Mouse (Mus musculus) liver, postnatal 0 days (tissue): ENCODE measurements at regions not wholly inside any gene's neighbourhood (a gene's known extent, or its start where the extent isn't known, plus 50 kb on each side); places are given as distances from the start of the nearest gene placed in this dataset.

ENCODE experiments used
- ATAC-seq: fragments of 200-750 bp; cut with Nextera tagmentation; 2 replicates; pipeline ENCODE4 v1.8.0; 2017; ENCODE audit warnings: mild to moderate bottlenecking, moderate library complexity
- DNase-seq: peaks from one replicate; pipeline ENCODE4 v3.0.0-alpha.2; 2016
- H3K27ac ChIP-seq: fragments of 300-500 bp; sonication (generic); 2 replicates; pipeline ENCODE4 v1.5.1; 2014; ENCODE audit warnings: antibody characterized with exemption, moderate library complexity, mild to moderate bottlenecking, low read depth
- H3K27me3 ChIP-seq: fragments of 300-500 bp; sonication (generic); 2 replicates; pipeline ENCODE4 v1.6.1; 2014; ENCODE audit warnings: low read length, control low read depth, mixed read lengths; ENCODE audit not compliant: insufficient read depth
- H3K36me3 ChIP-seq: fragments of 300-500 bp; sonication (generic); replicated peaks from 2 replicates; pipeline ENCODE4 v1.6.1; 2014; ENCODE audit warnings: mild to moderate bottlenecking, control low read depth, low read length, moderate library complexity, mixed read lengths; ENCODE audit not compliant: insufficient read depth
- H3K4me1 ChIP-seq: fragments of 300-500 bp; sonication (generic); 2 replicates; pipeline ENCODE4 v1.6.1; 2014; ENCODE audit warnings: antibody characterized with exemption, mild to moderate bottlenecking, control low read depth; ENCODE audit not compliant: insufficient read depth
- H3K4me2 ChIP-seq: fragments of 300-500 bp; sonication (generic); 2 replicates; pipeline ENCODE4 v1.6.1; 2014; ENCODE audit warnings: low read depth, mild to moderate bottlenecking, low read length, moderate library complexity, mixed read lengths
- H3K4me3 ChIP-seq: fragments of 300-500 bp; sonication (generic); 2 replicates; pipeline ENCODE4 v1.5.1; 2014; ENCODE audit warnings: low read depth, low read length
- H3K9ac ChIP-seq: fragments of 300-500 bp; sonication (generic); replicated peaks from 2 replicates; pipeline ENCODE4 v1.6.1; 2014; ENCODE audit warnings: mild to moderate bottlenecking, moderate library complexity
- H3K9me3 ChIP-seq: fragments of 300-500 bp; sonication (generic); 2 replicates; pipeline ENCODE4 v1.6.1; 2016; ENCODE audit warnings: mild to moderate bottlenecking, control low read depth, low read length, mixed read lengths
- CTCF ChIP-seq: sonication (generic); IDR thresholded peaks from 2 replicates; pipeline ENCODE4 v1.5.1; 2016; ENCODE audit warnings: antibody characterized with exemption, low read depth
- EP300 ChIP-seq: IDR thresholded peaks from 2 replicates; pipeline ENCODE4 v1.6.1; 2016; ENCODE audit warnings: antibody characterized with exemption, low read depth, mild to moderate bottlenecking
- WGBS: fragments of 180-500 bp; shearing (Covaris S2); extraction: QIAGEN DNeasy Blood & Tissue Kit; methylation state at CpG from one replicate; pipeline ENCODE4 v1.1.7; 2014; ENCODE audit not compliant: insufficient replicate concordance; 5-methylcytosine and 5-hydroxymethylcytosine counted together

DNA sequence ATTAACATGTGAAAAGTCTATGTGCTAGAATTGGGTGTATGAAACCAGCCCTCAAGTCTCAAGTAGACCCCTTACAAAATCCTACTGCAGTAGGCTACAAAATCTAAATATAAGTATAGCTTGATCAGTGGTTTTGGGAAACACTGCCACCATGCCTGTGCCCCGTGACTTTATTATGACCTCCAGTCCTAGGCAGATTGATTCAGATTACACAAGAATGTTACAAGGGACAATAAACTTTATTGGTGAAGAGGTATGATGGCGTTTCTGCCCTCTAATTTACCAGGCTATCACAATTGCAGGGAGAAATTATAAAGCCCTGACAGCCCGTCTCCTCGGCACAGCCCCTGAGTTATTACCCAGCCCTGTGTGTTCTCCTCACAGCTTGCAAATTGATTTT lies 337.4 kb upstream of the Arglu1 start:
- Histone ChIP-seq H3K9me3 (no peaks in the 10 kb centered on the region), H3K27ac (peak overlapping the region; percentile 25; the same call in 1 of the 2 replicates), H3K4me2 (no peak overlapping the region), H3K9ac (no peak overlapping the region), H3K4me3 (no peak overlapping the region), H3K4me1 (no peaks in the 10 kb centered on the region), H3K27me3 (no peaks in the 10 kb centered on the region), H3K36me3 (no peaks in the 10 kb centered on the region)
- ATAC-seq (peak; percentile 83), DNase-seq (no peak)
- TF ChIP-seq CTCF (no peak), EP300 (no peak)
- WGBS, result 55% methylated on average over 4 of the region's 4 CpGs

DNA sequence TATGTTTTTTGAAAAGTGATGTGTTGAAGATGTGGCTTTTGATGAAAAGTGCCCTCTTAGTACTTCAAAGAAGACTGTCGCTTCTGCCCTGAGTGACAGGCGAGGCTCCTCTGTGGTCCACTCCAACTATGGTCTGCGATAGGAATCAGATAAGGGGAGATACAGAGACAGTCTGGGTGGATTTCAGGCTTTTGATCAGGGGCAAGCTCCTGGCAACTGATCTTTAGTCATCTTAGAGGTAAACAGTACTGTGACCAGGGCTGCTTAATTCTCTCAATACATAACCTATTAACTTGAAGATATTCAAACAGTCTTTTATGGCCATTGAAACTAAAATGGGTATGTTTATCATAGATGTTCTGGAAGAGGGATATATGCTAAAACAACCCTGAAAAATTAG lies 335.6 kb upstream of the Arglu1 start:
- ATAC-seq (no peak), DNase-seq (no peak)
- WGBS, result 60% methylated on average over 3 of the region's 3 CpGs
- Histone ChIP-seq H3K4me2 (no peak overlapping the region), H3K4me1 (no peaks in the 10 kb centered on the region), H3K4me3 (no peak overlapping the region), H3K27me3 (no peaks in the 10 kb centered on the region), H3K27ac (no peak overlapping the region), H3K9ac (no peak overlapping the region), H3K9me3 (no peaks in the 10 kb centered on the region), H3K36me3 (no peaks in the 10 kb centered on the region)
- TF ChIP-seq CTCF, result no peak
- no peak for TF ChIP-seq EP300

DNA sequence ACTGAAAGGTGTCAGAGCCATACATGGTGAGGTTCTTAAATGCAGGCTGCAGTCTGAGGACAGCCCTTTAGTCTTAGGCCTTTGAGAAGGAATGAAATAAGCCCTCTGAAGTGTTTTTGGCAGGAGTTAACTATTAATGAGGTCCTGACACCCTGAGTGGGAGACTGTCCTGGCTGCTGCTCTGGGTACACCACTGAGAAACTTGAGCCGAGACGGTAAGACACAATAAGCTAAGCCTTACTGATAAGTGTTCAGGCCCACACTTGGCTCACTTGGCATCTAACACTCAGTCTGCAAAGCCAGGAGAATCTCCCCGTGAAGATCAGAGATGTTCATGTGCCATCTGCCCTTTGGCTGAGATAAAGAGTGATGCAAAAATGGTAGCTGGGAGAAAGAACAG lies 335.1 kb upstream of the Arglu1 start:
- H3K27ac ChIP-seq, result no peak overlapping the region
- WGBS, result 62% methylated on average over 3 of the region's 3 CpGs

DNA sequence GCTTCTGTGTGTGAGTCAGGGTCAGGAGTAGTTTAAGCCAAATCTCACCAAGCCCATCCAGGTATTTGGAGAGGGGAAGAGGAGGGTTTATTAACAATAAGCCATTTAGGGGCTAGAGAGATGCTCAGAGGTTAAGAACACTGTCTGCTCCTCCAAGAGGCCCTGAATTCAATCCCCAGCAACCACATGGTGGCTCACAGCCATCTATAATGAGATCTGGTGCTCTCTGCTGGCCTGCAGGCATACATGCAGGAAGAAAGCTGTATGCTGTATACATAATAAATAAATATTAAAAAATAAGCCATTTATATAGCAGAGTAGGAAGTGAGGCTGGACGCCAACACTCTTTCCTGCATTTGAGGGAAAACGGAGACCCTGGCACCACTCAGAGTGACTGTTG lies 330.4 kb upstream of the Arglu1 start:
- H3K4me3 ChIP-seq, result no peak overlapping the region
- no peak for DNase-seq
- no peaks in the 10 kb centered on the region for H3K9me3 ChIP-seq
- H3K4me2 ChIP-seq, result no peak overlapping the region
- H3K4me1 ChIP-seq, result no peaks in the 10 kb centered on the region
- WGBS, result 88% methylated on average over 2 of the region's 2 CpGs
- no peak overlapping the region for H3K9ac ChIP-seq
- ATAC-seq, result no peak
- H3K27me3 ChIP-seq, result no peaks in the 10 kb centered on the region
- TF ChIP-seq EP300 (no peak), CTCF (no peak)
- no peak overlapping the region for H3K27ac ChIP-seq
- H3K36me3 ChIP-seq, result no peaks in the 10 kb centered on the region

More for the DNA sequence above, 335.1 kb upstream of the Arglu1 start:
- Histone ChIP-seq H3K4me2 (no peak overlapping the region), H3K9ac (no peak overlapping the region), H3K4me3 (no peak overlapping the region), H3K36me3 (no peaks in the 10 kb centered on the region), H3K9me3 (no peaks in the 10 kb centered on the region), H3K4me1 (no peaks in the 10 kb centered on the region), H3K27me3 (no peaks in the 10 kb centered on the region)
- no peak for TF ChIP-seq EP300
- TF ChIP-seq CTCF, result no peak
- ATAC-seq (no peak), DNase-seq (no peak)

DNA sequence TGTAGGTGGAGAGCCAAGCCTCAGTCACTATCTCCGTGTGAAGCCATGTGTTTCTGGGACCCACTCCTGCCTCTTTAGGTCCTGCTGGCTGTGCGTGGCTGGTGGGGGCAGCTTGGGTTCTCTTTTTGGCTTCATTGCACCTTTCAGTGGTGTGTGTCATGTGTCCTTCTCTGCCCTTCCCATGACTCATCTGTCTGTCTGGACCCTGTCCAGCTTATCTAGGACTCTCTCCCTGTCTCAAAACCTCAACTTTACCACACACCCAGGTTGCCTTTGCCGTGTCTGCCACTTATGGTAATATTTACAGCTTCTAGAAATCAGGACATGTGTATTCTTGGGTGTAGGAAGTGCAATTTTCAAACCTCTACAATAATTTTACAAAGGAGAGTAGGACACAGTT lies 329.9 kb upstream of the Arglu1 start:
- H3K27me3 ChIP-seq, result no peaks in the 10 kb centered on the region
- no peaks in the 10 kb centered on the region for H3K4me1 ChIP-seq
- no peak overlapping the region for H3K9ac ChIP-seq
- H3K36me3 ChIP-seq, result no peaks in the 10 kb centered on the region
- no peak for TF ChIP-seq CTCF
- DNase-seq (no peak), ATAC-seq (no peak)
- WGBS, result 59% methylated on average over 3 of the region's 3 CpGs
- no peak overlapping the region for H3K4me3 ChIP-seq
- H3K9me3 ChIP-seq, result no peaks in the 10 kb centered on the region
- no peak overlapping the region for H3K27ac ChIP-seq
- H3K4me2 ChIP-seq, result no peak overlapping the region

DNA sequence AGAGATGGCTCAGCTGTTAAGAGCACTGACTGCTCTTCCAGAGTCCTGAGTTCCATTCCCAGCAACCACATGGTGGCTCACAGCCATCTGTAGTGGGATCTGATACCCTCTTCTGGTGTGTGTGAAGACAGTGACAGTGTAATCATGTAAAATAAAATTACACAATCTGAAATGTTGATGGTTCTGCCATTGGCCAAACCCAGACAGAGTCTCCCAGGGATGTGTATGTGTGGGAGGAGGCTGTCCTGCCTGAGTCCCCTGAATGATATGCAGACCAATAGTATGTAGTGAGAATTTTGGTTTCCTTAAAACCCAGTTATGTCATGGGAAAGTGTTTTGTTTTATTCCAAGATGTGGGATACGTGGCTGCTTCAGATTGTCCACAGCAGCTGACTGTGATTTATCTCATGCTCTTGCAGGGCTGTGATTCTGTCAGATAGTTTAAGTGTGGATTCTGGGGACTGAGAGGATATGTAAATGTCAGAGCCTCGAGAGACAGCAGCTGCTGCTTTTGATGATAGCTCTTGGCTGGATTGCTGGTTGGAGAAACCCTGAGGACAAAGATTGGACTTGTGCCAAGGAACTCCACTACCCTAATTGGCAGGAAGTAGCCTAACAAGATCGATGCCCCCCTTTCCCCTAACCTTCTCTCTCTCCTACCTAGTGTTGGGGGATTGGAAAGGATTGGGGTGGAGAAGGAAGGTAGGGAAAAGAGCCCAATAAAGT lies 321.6 kb upstream of the Arglu1 start:
- Histone ChIP-seq H3K27ac (no peak overlapping the region), H3K27me3 (no peaks in the 10 kb centered on the region), H3K9me3 (no peaks in the 10 kb centered on the region), H3K36me3 (no peaks in the 10 kb centered on the region), H3K4me2 (no peak overlapping the region), H3K4me1 (no peaks in the 10 kb centered on the region), H3K9ac (no peak overlapping the region), H3K4me3 (no peak overlapping the region)
- WGBS, result 44% methylated on average over 3 of the region's 3 CpGs
- ATAC-seq (no peak), DNase-seq (no peak)
- TF ChIP-seq EP300 (no peak), CTCF (no peak)
